In genomic region chr10:6291388-6291787, GRCm38 (mm10) we compare ENCODE assay signal across 25 mouse cellular contexts.
"Had no signal": no experiment of that assay in that cellular context is flagged by ENCODE, and none has a peak within 500 bp of the region (broad histone marks: within the 10 kb centered on the region; RNA-seq: fewer than 3 reads in every experiment).

No protein-coding gene starts in this region.

- H3K27me3 ChIP-seq: heart, embryonic 13.5 days; heart, embryonic 15.5 days; hindbrain, embryonic 13.5 days; hindbrain, embryonic 15.5 days; kidney, embryonic 15.5 days; limb, embryonic 12.5 days had no signal

- H3K27ac ChIP-seq: heart, adult 2 months; heart, embryonic 13.5 days; heart, embryonic 15.5 days; hindbrain, embryonic 13.5 days; hindbrain, embryonic 15.5 days; hindbrain, postnatal 0 days; kidney, embryonic 15.5 days; kidney, postnatal 0 days; layer of hippocampus, adult 2 months; left cerebral cortex, adult 2 months; limb, embryonic 10.5 days; limb, embryonic 12.5 days had no signal

- H3K4me1 ChIP-seq: heart, embryonic 13.5 days; heart, embryonic 15.5 days; hindbrain, embryonic 13.5 days; hindbrain, embryonic 15.5 days; kidney, embryonic 15.5 days; limb, embryonic 10.5 days; limb, embryonic 12.5 days had no signal

- H3K36me3 ChIP-seq: heart, embryonic 13.5 days; heart, embryonic 15.5 days; hindbrain, embryonic 13.5 days; hindbrain, embryonic 15.5 days; kidney, embryonic 15.5 days; limb, embryonic 10.5 days; limb, embryonic 12.5 days had no signal

- ATAC-seq: forebrain, postnatal 0 days; hindbrain, postnatal 0 days; intestine, embryonic 16.5 days had no signal

- H3K4me2 ChIP-seq: heart, embryonic 11.5 days; heart, embryonic 13.5 days; heart, embryonic 15.5 days; hindbrain, embryonic 13.5 days; hindbrain, embryonic 15.5 days; kidney, embryonic 15.5 days; limb, embryonic 12.5 days had no signal

- H3K9me3 ChIP-seq: heart, embryonic 13.5 days; heart, embryonic 15.5 days; hindbrain, embryonic 13.5 days; hindbrain, embryonic 15.5 days; kidney, embryonic 15.5 days; limb, embryonic 10.5 days; limb, embryonic 12.5 days had no signal

- H3K4me3 ChIP-seq: heart, adult 2 months; heart, embryonic 13.5 days; heart, embryonic 15.5 days; hindbrain, embryonic 13.5 days; hindbrain, embryonic 15.5 days; kidney, embryonic 15.5 days; layer of hippocampus, adult 2 months; left cerebral cortex, adult 2 months; limb, embryonic 10.5 days; limb, embryonic 12.5 days had no signal

- DNase-seq: forebrain, postnatal 0 days; gastrocnemius, postnatal 14 days; gastrocnemius, postnatal 36 days; heart, adult 11 months; heart, adult 2 months; heart, postnatal 14 days; heart, postnatal 36 days; kidney, adult 11 months; kidney, adult 2 months; kidney, adult 9 months; kidney, postnatal 25 days; kidney, postnatal 4 days had no signal

- H3K9ac ChIP-seq: forebrain, postnatal 0 days; heart, embryonic 13.5 days; heart, embryonic 15.5 days; hindbrain, embryonic 13.5 days; hindbrain, embryonic 15.5 days; kidney, embryonic 15.5 days; limb, embryonic 12.5 days had no signal
